Mouse (Mus musculus) hindbrain, embryonic 15.5 days (tissue): ENCODE results near the gene Snx3. TPM values are rescaled to one million over a fixed set of nuclear protein-coding genes. Genes with fewer than 3 reads are reported as not detected.

Source experiments
- ATAC-seq: fragments of 200-750 bp; cut with Nextera tagmentation; 2 replicates; pipeline ENCODE4 v1.8.0; 2017; ENCODE audit warnings: low read depth, moderate number of reproducible peaks, moderate TSS enrichment; ENCODE audit not compliant: low FRiP score
- H3K27ac ChIP-seq: fragments of 300-500 bp; sonication (generic); replicated peaks from 2 replicates; pipeline ENCODE4 v1.5.1; 2015; ENCODE audit warnings: mild to moderate bottlenecking, inconsistent platforms
- H3K27me3 ChIP-seq: fragments of 300-500 bp; sonication (generic); 2 replicates; pipeline ENCODE4 v1.6.1; 2015; ENCODE audit warnings: control low read depth, inconsistent platforms
- H3K36me3 ChIP-seq: fragments of 300-500 bp; sonication (generic); 2 replicates; pipeline ENCODE4 v1.6.1; 2015; ENCODE audit warnings: control low read depth, inconsistent platforms
- H3K4me1 ChIP-seq: fragments of 300-500 bp; sonication (generic); replicated peaks from 2 replicates; pipeline ENCODE4 v1.6.1; 2015; ENCODE audit warnings: control low read depth, inconsistent platforms
- H3K4me2 ChIP-seq: fragments of 300-500 bp; sonication (generic); 2 replicates; pipeline ENCODE4 v1.6.1; 2015; ENCODE audit warnings: moderate library complexity, mild to moderate bottlenecking, inconsistent platforms
- H3K4me3 ChIP-seq: fragments of 300-500 bp; sonication (generic); 2 replicates; pipeline ENCODE4 v1.5.1; 2015; ENCODE audit warnings: mild to moderate bottlenecking, inconsistent platforms
- H3K9ac ChIP-seq: fragments of 300-500 bp; sonication (generic); 2 replicates; pipeline ENCODE4 v1.6.1; 2015; ENCODE audit warnings: inconsistent platforms
- H3K9me3 ChIP-seq: fragments of 300-500 bp; sonication (generic); 2 replicates; pipeline ENCODE4 v1.6.1; 2016; ENCODE audit warnings: control low read depth, inconsistent platforms
- WGBS: fragments of 180-500 bp; shearing (Covaris S2); methylation state at CpG from one replicate; pipeline ENCODE4 v1.1.7; 2015; 5-methylcytosine and 5-hydroxymethylcytosine counted together
- polyA plus RNA-seq: library from polyadenylated mRNA; unstranded; fragments of >200 nt; fragmentation: Nextera tagmentation; extraction: Ambion mirVana; gene quantifications from 2 replicates; pipeline ENCODE4 v1.2.1, GENCODE M21; 2015

The Snx3 gene
- polyA plus RNA-seq, 1 experiment from 2014 or later, result 308 TPM

GRCm38 (mm10) chr10:42480719-42481118, 21.1 kb upstream of the Snx3 start:
- H3K9ac ChIP-seq, result no peak overlapping the region
- no peaks in the 10 kb centered on the region for H3K36me3 ChIP-seq
- ATAC-seq, result no peak
- WGBS, result 84% methylated on average over 4 of the region's 4 CpGs
- H3K4me2 ChIP-seq, result no peak overlapping the region
- no peaks in the 10 kb centered on the region for H3K9me3 ChIP-seq
- H3K27me3 ChIP-seq, result no peaks in the 10 kb centered on the region
- no peak overlapping the region for H3K27ac ChIP-seq
- peaks cover 7% of the 10 kb centered on the region for H3K4me1 ChIP-seq
- no peak overlapping the region for H3K4me3 ChIP-seq

- no peaks in the 10 kb centered on the region for H3K4me1 ChIP-seq
- no peak overlapping the region for H3K4me2 ChIP-seq
- H3K4me3 ChIP-seq, result no peak overlapping the region
- no peak overlapping the region for H3K9ac ChIP-seq
- no peaks in the 10 kb centered on the region for H3K27me3 ChIP-seq
- no peaks in the 10 kb centered on the region for H3K9me3 ChIP-seq
- WGBS, result 45% methylated on average over 8 of the region's 8 CpGs
- no peaks in the 10 kb centered on the region for H3K36me3 ChIP-seq
- ATAC-seq, result no peak
- H3K27ac ChIP-seq, result no peak overlapping the region
Measured at GRCm38 (mm10) chr10:42488606-42489296, 13.1 kb upstream of the Snx3 start.

GRCm38 (mm10) chr10:42491158-42491557, 10.7 kb upstream of the Snx3 start:
- Histone ChIP-seq H3K27me3 (no peaks in the 10 kb centered on the region), H3K4me2 (no peak overlapping the region), H3K27ac (no peak overlapping the region), H3K9me3 (no peaks in the 10 kb centered on the region), H3K36me3 (no peaks in the 10 kb centered on the region), H3K4me3 (no peak overlapping the region), H3K9ac (no peak overlapping the region), H3K4me1 (no peaks in the 10 kb centered on the region)
- no peak for ATAC-seq
- 67% methylated on average over 1 of the region's 1 CpGs for WGBS

GRCm38 (mm10) chr10:42492027-42492771, 9.6 kb upstream of the Snx3 start:
- no peaks in the 10 kb centered on the region for H3K27me3 ChIP-seq
- no peaks in the 10 kb centered on the region for H3K9me3 ChIP-seq
- H3K4me2 ChIP-seq, result no peak overlapping the region
- no peaks in the 10 kb centered on the region for H3K36me3 ChIP-seq
- WGBS, result 93% methylated on average over 10 of the region's 10 CpGs
- H3K9ac ChIP-seq, result no peak overlapping the region
- no peak overlapping the region for H3K27ac ChIP-seq
- no peak for ATAC-seq
- no peaks in the 10 kb centered on the region for H3K4me1 ChIP-seq
- no peak overlapping the region for H3K4me3 ChIP-seq

- no peak overlapping the region for H3K27ac ChIP-seq
- H3K9me3 ChIP-seq, result no peaks in the 10 kb centered on the region
- H3K4me2 ChIP-seq, result no peak overlapping the region
- H3K9ac ChIP-seq, result no peak overlapping the region
- H3K36me3 ChIP-seq, result no peaks in the 10 kb centered on the region
- no peak for ATAC-seq
- WGBS, result 68% methylated on average over 4 of the region's 4 CpGs
- H3K4me1 ChIP-seq, result no peaks in the 10 kb centered on the region
- no peaks in the 10 kb centered on the region for H3K27me3 ChIP-seq
- H3K4me3 ChIP-seq, result no peak overlapping the region
Measured at GRCm38 (mm10) chr10:42493000-42493399, 8.8 kb upstream of the Snx3 start.

GRCm38 (mm10) chr10:42500611-42501010, 1.2 kb upstream of the Snx3 start:
- no peaks in the 10 kb centered on the region for H3K27me3 ChIP-seq
- H3K9me3 ChIP-seq, result no peaks in the 10 kb centered on the region
- no peak overlapping the region for H3K9ac ChIP-seq
- peaks cover 29% of the 10 kb centered on the region for H3K4me1 ChIP-seq
- H3K4me2 ChIP-seq, result no peak overlapping the region
- peak overlapping the region; percentile 98; the same call in 1 of the 2 replicates for H3K27ac ChIP-seq
- no peak for ATAC-seq
- no peak overlapping the region for H3K4me3 ChIP-seq
- WGBS, result 97% methylated on average over 8 of the region's 8 CpGs
- no peaks in the 10 kb centered on the region for H3K36me3 ChIP-seq

- 89% methylated on average over 5 of the region's 5 CpGs for WGBS
- Histone ChIP-seq H3K4me2 (peak overlapping the region; percentile 82), H3K27ac (peak overlapping the region; percentile 98), H3K9me3 (no peaks in the 10 kb centered on the region), H3K4me3 (peak overlapping the region; percentile 59), H3K27me3 (no peaks in the 10 kb centered on the region), H3K4me1 (peaks cover 29% of the 10 kb centered on the region), H3K9ac (peak overlapping the region; percentile 81; the same call in 1 of the 2 replicates), H3K36me3 (no peaks in the 10 kb centered on the region)
- ATAC-seq, result no peak
Measured at GRCm38 (mm10) chr10:42501161-42501560, 669 bp upstream of the Snx3 start.

- H3K27me3 ChIP-seq, result no peaks in the 10 kb centered on the region
- H3K9me3 ChIP-seq, result no peaks in the 10 kb centered on the region
- no peaks in the 10 kb centered on the region for H3K36me3 ChIP-seq
- under 1% methylated on average over 54 of the region's 55 CpGs for WGBS
- H3K9ac ChIP-seq, result peak overlapping the region; percentile 81
- H3K4me3 ChIP-seq, result peak overlapping the region; percentile 59
- no peak; the same call in none of the 2 replicates for ATAC-seq
- peak overlapping the region; percentile 98 for H3K27ac ChIP-seq
- H3K4me2 ChIP-seq, result peak overlapping the region; percentile 82
- H3K4me1 ChIP-seq, result peaks cover 29% of the 10 kb centered on the region
Measured at GRCm38 (mm10) chr10:42502349-42503111, 700 bp downstream of the Snx3 start.

GRCm38 (mm10) chr10:42504096-42504710, 2.4 kb downstream of the Snx3 start:
- Histone ChIP-seq H3K27me3 (no peaks in the 10 kb centered on the region), H3K9ac (no peak overlapping the region), H3K4me2 (peak overlapping the region; percentile 82; the same call in 1 of the 2 replicates), H3K4me3 (no peak overlapping the region), H3K36me3 (no peaks in the 10 kb centered on the region; the same call in 1 of the 2 replicates), H3K9me3 (no peaks in the 10 kb centered on the region), H3K4me1 (peaks cover 29% of the 10 kb centered on the region), H3K27ac (no peak overlapping the region)
- no peak for ATAC-seq
- WGBS, result 89% methylated on average over 10 of the region's 10 CpGs

GRCm38 (mm10) chr10:42510141-42510540, 8.3 kb downstream of the Snx3 start:
- ATAC-seq, result no peak
- Histone ChIP-seq H3K9me3 (no peaks in the 10 kb centered on the region), H3K4me2 (no peak overlapping the region), H3K27ac (no peak overlapping the region), H3K4me3 (no peak overlapping the region), H3K9ac (no peak overlapping the region), H3K4me1 (0 out of 2 replicates have a peak, but pooled peaks cover 2% of the 10 kb centered on the region), H3K27me3 (no peaks in the 10 kb centered on the region), H3K36me3 (no peaks in the 10 kb centered on the region; the same call in 1 of the 2 replicates)
- 87% methylated on average over 6 of the region's 6 CpGs for WGBS

GRCm38 (mm10) chr10:42511184-42512135, 9.6 kb downstream of the Snx3 start:
- Histone ChIP-seq H3K27me3 (no peaks in the 10 kb centered on the region), H3K9ac (no peak overlapping the region), H3K4me3 (no peak overlapping the region), H3K4me1 (no peaks in the 10 kb centered on the region), H3K27ac (no peak overlapping the region), H3K4me2 (no peak overlapping the region), H3K9me3 (no peaks in the 10 kb centered on the region), H3K36me3 (no peaks in the 10 kb centered on the region; the same call in 1 of the 2 replicates)
- 88% methylated on average over 6 of the region's 6 CpGs for WGBS
- ATAC-seq, result no peak
